Mouse (Mus musculus): ENCODE results near the gene Aldh4a1.

Aldh4a1 gene

GRCm38 (mm10) chr4:139589351-139590027, 33.2 kb upstream of the Aldh4a1 start:
- no peak for DNase-seq (ENCODE audit: low spot score in 2 of 2)

- DNase-seq (ENCODE audit: low spot score in 2 of 2) = no peak
Observed at GRCm38 (mm10) chr4:139590446-139590845, 32.2 kb upstream of the Aldh4a1 start.

GRCm38 (mm10) chr4:139592895-139593294, 29.8 kb upstream of the Aldh4a1 start:
- no peak for DNase-seq (ENCODE audit: low spot score in 2 of 2)

- DNase-seq (ENCODE audit: low spot score in 2 of 2) = no peak
Observed at GRCm38 (mm10) chr4:139593383-139593782, 29.3 kb upstream of the Aldh4a1 start.

GRCm38 (mm10) chr4:139594062-139594461, 28.6 kb upstream of the Aldh4a1 start:
- no peak for DNase-seq (ENCODE audit: low spot score in 2 of 2)

GRCm38 (mm10) chr4:139596715-139597114, 26.0 kb upstream of the Aldh4a1 start:
- no peak for DNase-seq (ENCODE audit: low spot score in 2 of 2)

GRCm38 (mm10) chr4:139597286-139598284, 25.1 kb upstream of the Aldh4a1 start:
- no peak for DNase-seq (ENCODE audit: low spot score in 2 of 2)

- DNase-seq (ENCODE audit: low spot score in 2 of 2) = no peak
Observed at GRCm38 (mm10) chr4:139598356-139598755, 24.3 kb upstream of the Aldh4a1 start.

GRCm38 (mm10) chr4:139598950-139599518, 23.6 kb upstream of the Aldh4a1 start:
- DNase-seq (ENCODE audit: low spot score in 2 of 2) = peak; percentile 60 to 67

- no peak for DNase-seq (ENCODE audit: low spot score in 2 of 2)
Observed at GRCm38 (mm10) chr4:139601519-139602356, 20.9 kb upstream of the Aldh4a1 start.

GRCm38 (mm10) chr4:139602357-139603244, 20.1 kb upstream of the Aldh4a1 start, which contains the start of gene Gm21969:
Gm21969 (plus strand) TSS chr4:139603186.
- DNase-seq (ENCODE audit: low spot score in 2 of 2) = peak; percentile 30 to 40

GRCm38 (mm10) chr4:139605216-139605615, 17.4 kb upstream of the Aldh4a1 start:
- no peak for DNase-seq (ENCODE audit: low spot score in 2 of 2)

GRCm38 (mm10) chr4:139606732-139607131, 15.9 kb upstream of the Aldh4a1 start:
- no peak for DNase-seq (ENCODE audit: low spot score in 2 of 2)

GRCm38 (mm10) chr4:139608975-139609374, 13.7 kb upstream of the Aldh4a1 start:
- DNase-seq (ENCODE audit: low spot score in 2 of 2) = no peak

- no peak for DNase-seq (ENCODE audit: low spot score in 2 of 2)
Observed at GRCm38 (mm10) chr4:139610954-139611353, 11.7 kb upstream of the Aldh4a1 start.

- peak; percentile 44 to 60 for DNase-seq (ENCODE audit: low spot score in 2 of 2)
Observed at GRCm38 (mm10) chr4:139611542-139611953, 11.1 kb upstream of the Aldh4a1 start.

GRCm38 (mm10) chr4:139614524-139615260, 8.0 kb upstream of the Aldh4a1 start:
- no peak for DNase-seq (ENCODE audit: low spot score in 2 of 2)

- peak; percentile 81 to 86 for DNase-seq (ENCODE audit: low spot score in 2 of 2)
Observed at GRCm38 (mm10) chr4:139616276-139617000, 6.2 kb upstream of the Aldh4a1 start.

- DNase-seq (ENCODE audit: low spot score in 2 of 2) = no peak
Observed at GRCm38 (mm10) chr4:139617001-139617364, 5.7 kb upstream of the Aldh4a1 start.

Measured in spleen, postnatal 36 days (tissue).